Mouse (Mus musculus) G1E (cell line): ENCODE data around the gene Bola2.

Experiments
- CTCF ChIP-seq: IDR thresholded peaks from 2 replicates; pipeline ENCODE4 v1.5.1; 2012; ENCODE audit warnings: low read depth, low read length, inconsistent platforms, mixed read lengths
- GATA1 ChIP-seq: IDR thresholded peaks from 2 replicates; pipeline ENCODE4 v1.6.1; 2012; ENCODE audit warnings: borderline replicate concordance, low read length, inconsistent platforms, mixed read lengths
- POLR2AphosphoS5 ChIP-seq: IDR thresholded peaks from 2 replicates; pipeline ENCODE4 v1.6.1; 2012; ENCODE audit warnings: low read depth, low read length, inconsistent platforms; ENCODE audit not compliant: insufficient replicate concordance
- TAL1 ChIP-seq: conservative IDR thresholded peaks from 2 replicates; pipeline ENCODE4 v1.6.1; 2012; ENCODE audit warnings: low read depth, low read length, inconsistent platforms, mixed read lengths

DNA sequence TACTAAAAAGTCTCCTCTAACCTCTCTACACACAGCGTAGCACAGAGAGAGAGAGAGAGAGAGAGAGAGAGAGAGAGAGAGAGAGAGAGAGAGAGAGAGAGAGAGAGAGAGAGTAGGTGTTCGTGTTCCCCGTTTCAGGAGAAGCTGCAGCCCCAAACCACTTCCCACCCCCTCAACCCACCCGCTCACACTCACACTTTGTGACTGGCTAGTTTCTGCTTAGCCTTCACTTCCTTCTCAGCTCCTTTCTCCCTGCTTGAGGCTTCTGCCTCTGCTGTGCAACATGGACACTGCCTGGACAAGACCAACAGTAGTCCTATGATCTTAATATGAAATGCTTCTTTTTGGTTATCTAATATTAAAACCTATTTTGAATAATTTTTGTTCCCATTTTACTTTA is 15.1 kb downstream of the Bola2 start:
- TF ChIP-seq CTCF (no peak), POLR2AphosphoS5 (no peak), GATA1 (no peak), TAL1 (no peak)
